Mouse (Mus musculus) kidney, postnatal 0 days (tissue): ENCODE data around the gene Hps3. TPM values are rescaled to one million over a fixed set of nuclear protein-coding genes. Genes with fewer than 3 reads are reported as not detected.
"Not testable (repeated sequence)": the region's sequence is repeated elsewhere in the genome, so short reads cannot be mapped to it uniquely, and the experiment has no call there.

Experiments used
- ATAC-seq: fragments of 200-750 bp; cut with Nextera tagmentation; replicated peaks from 2 replicates; pipeline ENCODE4 v1.8.0; 2017; ENCODE audit warnings: low read depth, moderate number of reproducible peaks, moderate TSS enrichment, moderate library complexity; ENCODE audit not compliant: low FRiP score
- DNase-seq: peaks from one replicate; pipeline ENCODE4 v3.0.0-alpha.2; 2016; ENCODE audit warnings: low spot score
- H3K27ac ChIP-seq: fragments of 300-500 bp; sonication (generic); 2 replicates; pipeline ENCODE4 v1.5.1; 2014; ENCODE audit warnings: mild to moderate bottlenecking
- H3K27me3 ChIP-seq: fragments of 300-500 bp; sonication (generic); 2 replicates; pipeline ENCODE4 v1.6.1; 2014; ENCODE audit warnings: low read length, mixed read lengths; ENCODE audit not compliant: insufficient read depth
- H3K36me3 ChIP-seq: fragments of 300-500 bp; sonication (generic); 2 replicates; pipeline ENCODE4 v1.6.1; 2014; ENCODE audit warnings: low read length, mixed read lengths; ENCODE audit not compliant: insufficient read depth
- H3K4me1 ChIP-seq: fragments of 300-500 bp; sonication (generic); replicated peaks from 2 replicates; pipeline ENCODE4 v1.6.1; 2014; ENCODE audit warnings: antibody characterized with exemption, low read length, mixed read lengths; ENCODE audit not compliant: insufficient read depth
- H3K4me2 ChIP-seq: fragments of 300-500 bp; sonication (generic); 2 replicates; pipeline ENCODE4 v1.6.1; 2014; ENCODE audit warnings: mild to moderate bottlenecking, low read length, moderate library complexity, mixed read lengths
- H3K4me3 ChIP-seq: fragments of 300-500 bp; sonication (generic); replicated peaks from 2 replicates; pipeline ENCODE4 v1.5.1; 2014; ENCODE audit warnings: low read depth, low read length
- H3K9ac ChIP-seq: fragments of 300-500 bp; sonication (generic); 2 replicates; pipeline ENCODE4 v1.6.1; 2014; ENCODE audit warnings: low read depth, low read length
- H3K9me3 ChIP-seq: fragments of 300-500 bp; sonication (generic); replicated peaks from 2 replicates; pipeline ENCODE4 v1.6.1; 2016; ENCODE audit warnings: low read length, inconsistent platforms, mixed read lengths
- CTCF ChIP-seq: IDR thresholded peaks from 2 replicates; pipeline ENCODE4 v1.5.1; 2016; ENCODE audit warnings: antibody characterized with exemption, low read depth, mild to moderate bottlenecking, moderate library complexity
- WGBS: fragments of 180-500 bp; shearing (Covaris S2); extraction: QIAGEN DNeasy Blood & Tissue Kit; methylation state at CpG from one replicate; pipeline ENCODE4 v1.1.7; 2014; 5-methylcytosine and 5-hydroxymethylcytosine counted together
- polyA plus RNA-seq: library from polyadenylated mRNA; unstranded; fragments of >200 nt; fragmentation: Nextera tagmentation; extraction: Ambion mirVana; gene quantifications from 2 replicates; pipeline ENCODE4 v1.2.1, GENCODE M21; 2015

The Hps3 gene
- polyA plus RNA-seq, 1 experiment from 2014 or later = 10.8 TPM

GRCm38 (mm10) chr3:20026481-20026880 is 8.6 kb downstream of the Hps3 start:
- peaks cover 16% of the 10 kb centered on the region; the same call in 1 of the 2 replicates for H3K36me3 ChIP-seq
- no peaks in the 10 kb centered on the region for H3K4me1 ChIP-seq
- no peak overlapping the region for H3K9ac ChIP-seq
- no peak for DNase-seq
- H3K27ac ChIP-seq = no peak overlapping the region
- no peaks in the 10 kb centered on the region for H3K9me3 ChIP-seq
- no peak overlapping the region for H3K4me3 ChIP-seq
- no peak for ATAC-seq
- no peaks in the 10 kb centered on the region for H3K27me3 ChIP-seq
- no peak overlapping the region for H3K4me2 ChIP-seq
- no peak for TF ChIP-seq CTCF

DNA sequence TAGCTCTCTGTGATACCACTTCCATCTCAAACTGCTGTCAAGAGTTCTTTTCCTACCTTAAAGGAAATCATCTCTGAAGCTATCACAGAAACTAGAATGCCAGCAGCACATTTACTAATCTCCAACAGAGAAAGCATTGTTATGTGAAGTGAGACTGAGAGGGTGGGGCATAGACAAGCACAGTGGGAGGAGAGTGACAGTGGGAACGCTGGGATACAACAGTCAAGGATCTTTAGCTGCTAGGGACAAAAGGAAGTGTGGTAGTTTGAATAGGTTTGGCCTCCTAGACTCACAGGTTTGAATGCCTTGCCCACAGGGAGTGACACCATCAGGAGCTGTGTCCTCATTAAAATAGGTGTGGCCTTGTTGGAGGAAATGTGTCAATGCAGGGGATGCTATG is 11.3 kb downstream of the Hps3 start:
- Histone ChIP-seq H3K36me3 (peaks cover 19% of the 10 kb centered on the region), H3K9ac (no peak overlapping the region), H3K4me2 (no peak overlapping the region), H3K9me3 (no peaks in the 10 kb centered on the region), H3K4me1 (no peaks in the 10 kb centered on the region), H3K27ac (no peak overlapping the region), H3K27me3 (no peaks in the 10 kb centered on the region), H3K4me3 (no peak overlapping the region)
- ATAC-seq = no peak
- no peak for DNase-seq
- TF ChIP-seq CTCF = no peak
- WGBS = 65% methylated on average over 1 of the region's 1 CpGs

GRCm38 (mm10) chr3:20018076-20018475 is 17.0 kb downstream of the Hps3 start:
- Histone ChIP-seq H3K4me3 (no peak overlapping the region), H3K27ac (no peak overlapping the region), H3K9me3 (no peaks in the 10 kb centered on the region), H3K27me3 (no peaks in the 10 kb centered on the region), H3K4me2 (no peak overlapping the region), H3K4me1 (no peaks in the 10 kb centered on the region), H3K9ac (no peak overlapping the region), H3K36me3 (peaks cover 28% of the 10 kb centered on the region)
- no peak for DNase-seq
- WGBS = 90% methylated on average over 8 of the region's 8 CpGs
- no peak for ATAC-seq
- no peak for TF ChIP-seq CTCF

DNA sequence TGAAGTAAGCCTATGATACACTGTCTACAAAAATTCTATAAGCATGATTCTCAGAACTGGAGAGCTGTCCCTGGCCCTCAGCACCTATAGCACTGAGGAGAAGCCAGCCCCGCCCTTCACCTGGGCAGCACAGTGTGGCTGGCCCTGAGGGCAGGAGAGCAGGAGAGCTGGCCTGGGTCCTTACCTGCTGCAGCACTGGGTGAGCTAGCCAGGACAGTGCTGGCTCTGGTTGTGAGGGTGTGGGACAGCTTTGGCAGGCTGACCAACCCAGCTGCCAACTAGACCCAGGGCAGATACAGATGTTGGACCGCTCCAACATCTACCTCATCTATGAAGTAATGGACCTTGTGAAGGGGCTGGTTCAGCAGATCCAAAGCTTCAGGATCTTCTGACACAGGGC is 20.7 kb downstream of the Hps3 start:
- Histone ChIP-seq H3K9ac (no peak overlapping the region), H3K4me3 (no peak overlapping the region), H3K4me1 (no peaks in the 10 kb centered on the region), H3K4me2 (no peak overlapping the region), H3K27ac (no peak overlapping the region), H3K27me3 (no peaks in the 10 kb centered on the region), H3K9me3 (no peaks in the 10 kb centered on the region), H3K36me3 (peaks cover 22% of the 10 kb centered on the region)
- WGBS = 94% methylated on average over 2 of the region's 2 CpGs
- TF ChIP-seq CTCF = no peak
- no peak for ATAC-seq
- DNase-seq = no peak

DNA sequence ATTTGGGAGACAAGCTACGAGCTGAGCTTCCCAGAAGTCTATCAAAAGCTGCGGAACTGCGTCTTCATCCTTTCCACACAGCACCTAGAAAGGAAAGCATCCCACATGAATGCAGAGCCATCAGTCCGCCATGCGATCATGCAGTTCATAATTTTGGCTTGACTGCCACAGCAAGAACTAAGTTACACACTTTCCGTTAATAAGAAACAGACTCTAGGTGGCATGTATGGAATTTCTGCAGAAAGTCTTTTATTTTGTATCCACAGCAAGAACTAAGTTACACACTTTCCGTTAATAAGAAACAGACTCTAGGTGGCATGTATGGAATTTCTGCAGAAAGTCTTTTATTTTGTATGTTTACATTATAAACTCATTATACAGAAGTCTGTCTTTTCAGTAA is 24.2 kb downstream of the Hps3 start:
- not testable (repeated sequence) for DNase-seq, H3K4me3 ChIP-seq, H3K27me3 ChIP-seq, H3K9ac ChIP-seq, H3K9me3 ChIP-seq, H3K4me1 ChIP-seq, H3K4me2 ChIP-seq, ATAC-seq, H3K27ac ChIP-seq, H3K36me3 ChIP-seq
- 71% methylated on average over 7 of the region's 7 CpGs for WGBS

DNA sequence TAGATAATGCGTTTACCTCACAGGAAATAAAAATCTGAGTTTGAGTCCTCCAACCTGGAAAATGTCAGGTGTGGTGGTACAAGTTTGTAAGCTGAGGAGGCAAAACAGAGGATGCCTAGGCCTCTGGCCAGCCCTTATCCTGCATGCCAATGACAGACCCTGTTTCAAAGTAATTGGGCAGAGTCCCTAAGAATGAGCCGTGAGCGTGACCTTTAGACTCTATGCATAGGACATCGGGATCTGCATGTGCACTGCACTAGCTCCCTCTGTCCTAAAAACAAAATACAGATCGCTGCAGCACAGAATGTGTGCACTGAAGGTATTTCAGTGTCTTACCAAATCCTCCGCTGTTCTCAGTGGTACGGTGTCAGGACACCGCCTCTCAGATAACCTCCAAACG is 24.7 kb downstream of the Hps3 start:
- H3K9me3 ChIP-seq = no peaks in the 10 kb centered on the region
- TF ChIP-seq CTCF = no peak
- no peak overlapping the region for H3K27ac ChIP-seq
- no peaks in the 10 kb centered on the region for H3K4me1 ChIP-seq
- H3K4me2 ChIP-seq = no peak overlapping the region
- H3K4me3 ChIP-seq = no peak overlapping the region
- H3K9ac ChIP-seq = no peak overlapping the region
- no peaks in the 10 kb centered on the region for H3K27me3 ChIP-seq
- WGBS = 93% methylated on average over 9 of the region's 9 CpGs
- DNase-seq (no peak), ATAC-seq (no peak; the same call in 1 of the 2 replicates)
- peaks cover 7% of the 10 kb centered on the region; the same call in 1 of the 2 replicates for H3K36me3 ChIP-seq

GRCm38 (mm10) chr3:20007759-20008158 is 27.4 kb downstream of the Hps3 start:
- no peaks in the 10 kb centered on the region for H3K27me3 ChIP-seq
- WGBS = 83% methylated on average over 5 of the region's 5 CpGs
- TF ChIP-seq CTCF = no peak
- H3K27ac ChIP-seq = no peak overlapping the region
- H3K9ac ChIP-seq = no peak overlapping the region
- DNase-seq = no peak
- ATAC-seq = no peak
- no peak overlapping the region for H3K4me2 ChIP-seq
- 0 out of 2 replicates have a peak, but pooled peaks cover 4% of the 10 kb centered on the region for H3K36me3 ChIP-seq
- H3K4me1 ChIP-seq = no peaks in the 10 kb centered on the region
- H3K9me3 ChIP-seq = no peaks in the 10 kb centered on the region
- no peak overlapping the region for H3K4me3 ChIP-seq
